Mouse (Mus musculus) urinary bladder, adult 2 months (tissue): ENCODE results near the gene Slc22a20. TPM values are rescaled to one million over a fixed set of nuclear protein-coding genes. Genes with fewer than 3 reads are reported as not detected.

ENCODE experiments used
- DNase-seq: peaks from one replicate; pipeline ENCODE4 v3.0.0; 2022; ENCODE audit warnings: low spot score
- polyA plus RNA-seq: library from polyadenylated mRNA; depleted of rRNA; stranded (reverse); fragments of >200 nt; gene quantifications from 2 replicates; pipeline ENCODE4 v1.2.3, GENCODE M21; 2012; rRNA removed

Gene Slc22a20
- polyA plus RNA-seq, 1 experiment = 0.12 TPM

- DNase-seq = no peak
Observed at GRCm38 (mm10) chr19:5925311-5925855, 60.6 kb downstream of the Slc22a20 start.

GRCm38 (mm10) chr19:5924713-5925093 lies 61.2 kb downstream of the Slc22a20 start, which contains the start of gene Cdc42ep2:
Gene Cdc42ep2, minus strand, starts transcription at chr19:5924816.
- peak; percentile 88 for DNase-seq

DNA sequence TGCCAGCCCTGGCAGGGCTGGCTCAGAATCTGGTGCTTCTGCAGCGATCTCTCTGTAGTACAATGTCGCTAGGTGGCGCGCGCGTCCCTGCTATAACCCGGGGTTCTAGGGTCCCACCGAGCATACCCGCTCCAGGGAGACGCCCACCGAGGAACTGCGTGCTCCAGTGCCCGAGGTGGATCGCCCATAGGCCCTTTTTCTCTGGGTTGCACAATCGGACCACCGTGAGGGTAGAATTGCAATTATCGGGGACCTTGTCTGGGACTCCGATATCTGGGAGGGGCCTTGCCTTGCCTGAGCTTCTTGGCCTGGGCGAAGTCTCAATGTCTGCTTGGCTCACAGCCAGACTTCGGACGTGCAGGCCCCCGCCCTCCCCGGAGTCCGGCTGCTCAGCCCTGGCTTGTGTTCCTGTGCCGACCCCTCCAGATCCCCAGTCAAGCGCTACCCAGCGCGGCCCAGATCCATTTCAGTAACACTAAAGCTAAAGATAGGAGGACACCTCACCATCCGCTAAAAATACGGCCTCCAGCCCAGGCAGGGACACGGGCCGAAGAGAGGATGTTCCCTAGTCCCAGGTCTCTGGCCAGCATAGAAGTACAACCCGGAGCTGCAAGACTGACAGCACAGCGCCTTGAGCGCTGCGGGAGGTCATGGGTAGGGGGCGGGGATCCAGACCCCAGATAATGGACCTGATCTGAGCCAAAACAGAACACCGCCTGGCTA lies 61.8 kb downstream of the Slc22a20 start:
- peak; percentile 75 for DNase-seq

- no peak for DNase-seq
Observed at GRCm38 (mm10) chr19:5922963-5923362, 63.0 kb downstream of the Slc22a20 start.

DNA sequence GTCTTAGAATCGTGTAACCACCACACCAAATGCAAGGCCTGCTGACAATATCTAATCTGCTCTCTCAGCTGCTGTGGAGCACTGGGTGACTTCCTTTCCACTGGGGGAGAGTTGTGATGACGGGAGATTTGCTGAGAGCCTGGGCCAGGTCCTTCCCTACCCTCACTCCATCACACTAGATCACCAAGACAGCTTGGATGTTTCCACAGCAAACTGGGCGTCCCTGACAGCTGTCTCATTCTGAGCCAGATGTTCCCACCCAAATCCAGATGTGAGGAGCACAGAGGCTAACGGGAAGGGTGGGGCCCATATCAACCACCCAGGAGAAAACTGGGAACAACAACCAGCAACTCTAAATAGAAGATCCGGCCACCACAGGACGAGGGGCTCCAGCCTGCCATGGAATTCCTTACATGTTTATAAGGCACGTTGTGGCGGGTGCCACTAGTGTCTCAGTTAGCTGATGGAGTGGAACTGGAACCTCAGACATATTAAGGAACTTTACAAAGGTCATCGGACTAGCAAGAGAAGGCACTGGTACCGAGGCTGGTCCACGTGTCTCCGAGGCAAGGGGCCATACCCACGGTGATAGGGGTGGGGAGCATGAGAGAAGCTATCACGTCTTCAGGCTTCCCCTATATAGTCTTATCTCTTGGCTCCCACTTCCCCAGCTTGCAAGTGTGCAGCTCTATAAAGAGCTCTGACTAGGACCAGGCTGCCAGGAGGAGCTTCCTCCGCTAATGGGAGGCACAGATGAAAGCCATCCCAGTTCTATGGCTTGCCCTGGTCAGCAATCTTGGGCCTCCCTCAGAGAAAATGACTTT lies 63.6 kb downstream of the Slc22a20 start:
- DNase-seq = no peak

- no peak for DNase-seq
Observed at GRCm38 (mm10) chr19:5921715-5922114, 64.2 kb downstream of the Slc22a20 start.

Other genes starting within 250 kb of the Slc22a20 start
- gene Ltbp3, start 245.2 kb downstream of the Slc22a20 start, polyA plus RNA-seq = 132 and 164 TPM in 2 replicates
- gene Scyl1, start 214.7 kb downstream of the Slc22a20 start, polyA plus RNA-seq = 104 and 123 TPM in 2 replicates
- gene Frmd8, start 110.9 kb downstream of the Slc22a20 start, polyA plus RNA-seq = 20.7 and 21.6 TPM in 2 replicates
- 19.2 and 25.1 TPM in 2 replicates for gene Slc25a45, start 108.3 kb downstream of the Slc22a20 start, polyA plus RNA-seq
- gene Tigd3, start 92.0 kb downstream of the Slc22a20 start, polyA plus RNA-seq = 0.69 and 0.87 TPM in 2 replicates
- 87.5 and 102 TPM in 2 replicates for gene Dpf2, start 73.1 kb downstream of the Slc22a20 start, polyA plus RNA-seq
- 22.9 and 26.2 TPM in 2 replicates for gene Cdc42ep2, start 61.3 kb downstream of the Slc22a20 start, polyA plus RNA-seq
- 32.8 and 41.0 TPM in 2 replicates for gene Pola2, start 21.9 kb downstream of the Slc22a20 start, polyA plus RNA-seq
- 116 and 118 TPM in 2 replicates for gene Capn1, start 29.8 kb upstream of the Slc22a20 start, polyA plus RNA-seq
- 15.5 and 24.1 TPM in 2 replicates for gene Syvn1, start 60.4 kb upstream of the Slc22a20 start, polyA plus RNA-seq
- 32.4 and 33.5 TPM in 2 replicates for gene Mrpl49, start 71.6 kb upstream of the Slc22a20 start, polyA plus RNA-seq
- 1,752 and 1,769 TPM in 2 replicates for gene Fau, start 71.7 kb upstream of the Slc22a20 start, polyA plus RNA-seq
- 25.8 and 26.8 TPM in 2 replicates for gene Znhit2, start 75.0 kb upstream of the Slc22a20 start, polyA plus RNA-seq
- gene Tm7sf2, start 82.2 kb upstream of the Slc22a20 start, polyA plus RNA-seq = 24.1 and 33.2 TPM in 2 replicates
- gene Vps51, start 91.1 kb upstream of the Slc22a20 start, polyA plus RNA-seq = 62.5 and 70.8 TPM in 2 replicates
- 0.21 TPM in 1 of 2 replicates, not detected in the other for gene Tmem262, start 93.9 kb upstream of the Slc22a20 start, polyA plus RNA-seq
- gene Gm28374, start 96.1 kb upstream of the Slc22a20 start, polyA plus RNA-seq = 0.31 and 0.55 TPM in 2 replicates
- 68.5 and 81.2 TPM in 2 replicates for gene Zfpl1, start 98.8 kb upstream of the Slc22a20 start, polyA plus RNA-seq
- gene Cdca5, start 98.8 kb upstream of the Slc22a20 start, polyA plus RNA-seq = 0.83 and 1.4 TPM in 2 replicates
- gene AC131692.1, start 108.3 kb upstream of the Slc22a20 start, polyA plus RNA-seq = 0.14 TPM in 1 of 2 replicates, not detected in the other
- gene Naaladl1, start 119.6 kb upstream of the Slc22a20 start, polyA plus RNA-seq = 0.06 and 0.13 TPM in 2 replicates
- 14.0 and 16.8 TPM in 2 replicates for gene Sac3d1, start 132.5 kb upstream of the Slc22a20 start, polyA plus RNA-seq
- 27.7 and 32.6 TPM in 2 replicates for gene Snx15, start 142.2 kb upstream of the Slc22a20 start, polyA plus RNA-seq
- gene Batf2, start 154.8 kb upstream of the Slc22a20 start, polyA plus RNA-seq = 5.1 and 9.2 TPM in 2 replicates
- 76.9 and 87.5 TPM in 2 replicates for gene Arl2, start 155.4 kb upstream of the Slc22a20 start, polyA plus RNA-seq
- gene Majin, start 198.2 kb upstream of the Slc22a20 start, polyA plus RNA-seq = 0.52 and 0.60 TPM in 2 replicates
- 0.31 and 0.83 TPM in 2 replicates for gene Gpha2, start 240.2 kb upstream of the Slc22a20 start, polyA plus RNA-seq
- 31.0 and 38.3 TPM in 2 replicates for gene Ppp2r5b, start 249.7 kb upstream of the Slc22a20 start, polyA plus RNA-seq